Mouse (Mus musculus) forebrain, postnatal 0 days (tissue): ENCODE measurements at regions not wholly inside any gene's neighbourhood (a gene's known extent, or its start where the extent isn't known, plus 50 kb on each side); places are given as distances from the start of the nearest gene placed in this dataset.

Experiments used
- ATAC-seq: fragments of 200-750 bp; cut with Nextera tagmentation; 2 replicates; pipeline ENCODE4 v1.8.0; 2017; ENCODE audit warnings: mild to moderate bottlenecking, moderate library complexity
- DNase-seq: peaks from one replicate; pipeline ENCODE4 v3.0.0-alpha.2; 2015
- H3K27ac ChIP-seq: fragments of 300-500 bp; sonication (generic); 2 replicates; pipeline ENCODE4 v1.5.1; 2014; ENCODE audit warnings: low read depth, mild to moderate bottlenecking, antibody characterized with exemption, low read length, moderate library complexity, mixed read lengths
- H3K27me3 ChIP-seq: fragments of 300-500 bp; sonication (generic); 2 replicates; pipeline ENCODE4 v1.6.1; 2014; ENCODE audit warnings: mild to moderate bottlenecking, low read length, mixed read lengths; ENCODE audit not compliant: insufficient read depth
- H3K36me3 ChIP-seq: fragments of 300-500 bp; sonication (generic); 2 replicates; pipeline ENCODE4 v1.6.1; 2014; ENCODE audit warnings: mild to moderate bottlenecking, moderate library complexity; ENCODE audit not compliant: insufficient read depth
- H3K4me1 ChIP-seq: fragments of 300-500 bp; sonication (generic); 2 replicates; pipeline ENCODE4 v1.6.1; 2014; ENCODE audit warnings: antibody characterized with exemption; ENCODE audit not compliant: insufficient read depth
- H3K4me2 ChIP-seq: fragments of 300-500 bp; sonication (generic); 2 replicates; pipeline ENCODE4 v1.6.1; 2014; ENCODE audit warnings: low read depth, mild to moderate bottlenecking, moderate library complexity
- H3K4me3 ChIP-seq: fragments of 300-500 bp; sonication (generic); 2 replicates; pipeline ENCODE4 v1.5.1; 2014; ENCODE audit warnings: low read depth, low read length, mixed read lengths
- H3K9ac ChIP-seq: fragments of 300-500 bp; sonication (generic); 2 replicates; pipeline ENCODE4 v1.6.1; 2014; ENCODE audit warnings: mild to moderate bottlenecking
- H3K9me3 ChIP-seq: fragments of 300-500 bp; sonication (generic); 2 replicates; pipeline ENCODE4 v1.6.1; 2016; ENCODE audit warnings: low read length
- CTCF ChIP-seq: sonication (generic); IDR thresholded peaks from 2 replicates; pipeline ENCODE4 v1.5.1; 2016; ENCODE audit warnings: antibody characterized with exemption, control low read depth, low read depth
- WGBS: fragments of 180-500 bp; shearing (Covaris S2); extraction: QIAGEN DNeasy Blood & Tissue Kit; methylation state at CpG from one replicate; pipeline ENCODE4 v1.1.7; 2014; 5-methylcytosine and 5-hydroxymethylcytosine counted together

GRCm38 (mm10) chr5:101557156-101557555, 107.6 kb downstream of the Nkx6-1 start:
- H3K9me3 ChIP-seq = no peaks in the 10 kb centered on the region
- no peak for ATAC-seq
- no peak overlapping the region for H3K4me2 ChIP-seq
- no peak overlapping the region for H3K9ac ChIP-seq
- WGBS = 50% methylated on average over 3 of the region's 3 CpGs
- no peak overlapping the region for H3K4me3 ChIP-seq
- TF ChIP-seq CTCF = no peak
- no peaks in the 10 kb centered on the region for H3K36me3 ChIP-seq
- no peaks in the 10 kb centered on the region; the same call in 1 of the 2 replicates for H3K27me3 ChIP-seq
- no peaks in the 10 kb centered on the region for H3K4me1 ChIP-seq
- DNase-seq = no peak
- H3K27ac ChIP-seq = no peak overlapping the region

- TF ChIP-seq CTCF = no peak
- Histone ChIP-seq H3K27me3 (peaks cover 80% of the 10 kb centered on the region), H3K9me3 (no peaks in the 10 kb centered on the region), H3K9ac (no peak overlapping the region), H3K4me3 (no peak overlapping the region), H3K36me3 (no peaks in the 10 kb centered on the region), H3K4me2 (no peak overlapping the region), H3K4me1 (no peaks in the 10 kb centered on the region), H3K27ac (no peak overlapping the region)
- DNase-seq = no peak
- ATAC-seq = no peak
- WGBS = 9% methylated on average over 13 of the region's 13 CpGs
These were observed 121.5 kb downstream of the Nkx6-1 start for GRCm38 (mm10) chr5:101543326-101543725.

GRCm38 (mm10) chr5:101539818-101540217, 125.0 kb downstream of the Nkx6-1 start:
- DNase-seq (no peak), ATAC-seq (no peak)
- H3K36me3 ChIP-seq = no peaks in the 10 kb centered on the region
- H3K27me3 ChIP-seq = peaks cover 81% of the 10 kb centered on the region
- no peak for TF ChIP-seq CTCF
- no peak overlapping the region for H3K9ac ChIP-seq
- H3K4me1 ChIP-seq = no peaks in the 10 kb centered on the region
- no peak overlapping the region for H3K4me2 ChIP-seq
- 8% methylated on average over 1 of the region's 1 CpGs for WGBS
- no peak overlapping the region for H3K4me3 ChIP-seq
- H3K9me3 ChIP-seq = no peaks in the 10 kb centered on the region
- no peak overlapping the region for H3K27ac ChIP-seq

- no peak overlapping the region for H3K4me3 ChIP-seq
- H3K27ac ChIP-seq = no peak overlapping the region
- H3K9ac ChIP-seq = no peak overlapping the region
- H3K4me2 ChIP-seq = no peak overlapping the region
- WGBS = 3% methylated on average over 10 of the region's 10 CpGs
- peaks cover 81% of the 10 kb centered on the region for H3K27me3 ChIP-seq
- ATAC-seq (no peak), DNase-seq (no peak)
- no peaks in the 10 kb centered on the region for H3K4me1 ChIP-seq
- H3K36me3 ChIP-seq = no peaks in the 10 kb centered on the region
- no peak for TF ChIP-seq CTCF
- H3K9me3 ChIP-seq = no peaks in the 10 kb centered on the region
These were observed 125.6 kb downstream of the Nkx6-1 start for GRCm38 (mm10) chr5:101539254-101539549.

GRCm38 (mm10) chr5:101538410-101539253, 126.2 kb downstream of the Nkx6-1 start:
- DNase-seq (no peak), ATAC-seq (no peak)
- no peak overlapping the region for H3K27ac ChIP-seq
- H3K9me3 ChIP-seq = no peaks in the 10 kb centered on the region
- WGBS = 2% methylated on average over 24 of the region's 24 CpGs
- no peaks in the 10 kb centered on the region for H3K4me1 ChIP-seq
- peaks cover 80% of the 10 kb centered on the region for H3K27me3 ChIP-seq
- no peaks in the 10 kb centered on the region for H3K36me3 ChIP-seq
- no peak overlapping the region for H3K4me2 ChIP-seq
- no peak for TF ChIP-seq CTCF
- H3K4me3 ChIP-seq = no peak overlapping the region
- no peak overlapping the region for H3K9ac ChIP-seq

- WGBS = 3% methylated on average over 23 of the region's 23 CpGs
- Histone ChIP-seq H3K4me1 (no peaks in the 10 kb centered on the region), H3K4me3 (no peak overlapping the region), H3K9me3 (no peaks in the 10 kb centered on the region), H3K27me3 (peaks cover 80% of the 10 kb centered on the region), H3K36me3 (no peaks in the 10 kb centered on the region), H3K4me2 (no peak overlapping the region), H3K9ac (no peak overlapping the region), H3K27ac (no peak overlapping the region)
- ATAC-seq (no peak), DNase-seq (no peak)
- TF ChIP-seq CTCF = no peak
These were observed 127.0 kb downstream of the Nkx6-1 start for GRCm38 (mm10) chr5:101537518-101538380.

- Histone ChIP-seq H3K27ac (no peak overlapping the region), H3K4me3 (no peak overlapping the region), H3K4me1 (no peaks in the 10 kb centered on the region), H3K9me3 (no peaks in the 10 kb centered on the region), H3K36me3 (no peaks in the 10 kb centered on the region), H3K27me3 (peaks cover 68% of the 10 kb centered on the region), H3K9ac (no peak overlapping the region), H3K4me2 (no peak overlapping the region)
- DNase-seq (no peak), ATAC-seq (no peak)
- no peak for TF ChIP-seq CTCF
- 61% methylated on average over 5 of the region's 5 CpGs for WGBS
These were observed 129.3 kb downstream of the Nkx6-1 start for GRCm38 (mm10) chr5:101535451-101535850.
